Mouse (Mus musculus): ENCODE results near the gene Igfbp4. TPM values are rescaled to one million over a fixed set of nuclear protein-coding genes. Genes with fewer than 3 reads are reported as not detected.

Igfbp4 gene
- total RNA-seq (2023; ENCODE audit: inconsistent age): 0.35 to 0.74 TPM (median 0.56 TPM) in 4 replicates

DNA sequence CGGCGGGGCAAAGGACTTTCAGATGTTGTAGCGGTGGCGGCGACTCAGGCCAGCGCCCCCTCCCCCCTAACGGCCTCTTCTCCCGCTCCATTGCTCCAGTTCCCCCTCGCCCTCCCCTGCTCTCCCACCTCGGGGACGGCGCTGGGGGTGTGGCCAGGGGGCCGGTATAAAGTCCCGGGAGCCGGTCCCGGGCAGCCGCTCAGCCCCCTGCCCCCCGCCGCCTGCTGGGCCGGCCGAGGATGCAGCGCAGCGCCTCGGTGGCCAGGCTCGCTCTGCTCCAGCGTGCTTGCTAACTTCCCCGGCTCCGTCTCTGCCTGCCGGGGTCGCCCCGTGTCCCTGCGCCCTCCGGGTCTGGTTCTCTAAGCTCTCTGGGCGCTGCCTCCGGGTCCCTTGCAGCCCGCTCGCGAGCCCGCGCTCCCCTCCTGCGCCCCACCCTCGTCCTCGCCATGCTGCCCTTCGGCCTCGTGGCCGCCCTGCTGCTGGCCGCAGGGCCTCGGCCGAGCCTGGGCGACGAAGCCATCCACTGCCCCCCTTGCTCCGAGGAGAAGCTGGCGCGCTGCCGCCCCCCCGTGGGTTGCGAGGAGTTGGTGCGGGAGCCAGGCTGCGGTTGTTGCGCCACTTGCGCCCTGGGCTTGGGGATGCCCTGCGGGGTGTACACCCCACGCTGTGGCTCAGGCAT lies at the start of gene Igfbp4:
Gene Igfbp4 (plus strand): TSS at position 194 of the 679 bp plus-strand sequence.

DNA sequence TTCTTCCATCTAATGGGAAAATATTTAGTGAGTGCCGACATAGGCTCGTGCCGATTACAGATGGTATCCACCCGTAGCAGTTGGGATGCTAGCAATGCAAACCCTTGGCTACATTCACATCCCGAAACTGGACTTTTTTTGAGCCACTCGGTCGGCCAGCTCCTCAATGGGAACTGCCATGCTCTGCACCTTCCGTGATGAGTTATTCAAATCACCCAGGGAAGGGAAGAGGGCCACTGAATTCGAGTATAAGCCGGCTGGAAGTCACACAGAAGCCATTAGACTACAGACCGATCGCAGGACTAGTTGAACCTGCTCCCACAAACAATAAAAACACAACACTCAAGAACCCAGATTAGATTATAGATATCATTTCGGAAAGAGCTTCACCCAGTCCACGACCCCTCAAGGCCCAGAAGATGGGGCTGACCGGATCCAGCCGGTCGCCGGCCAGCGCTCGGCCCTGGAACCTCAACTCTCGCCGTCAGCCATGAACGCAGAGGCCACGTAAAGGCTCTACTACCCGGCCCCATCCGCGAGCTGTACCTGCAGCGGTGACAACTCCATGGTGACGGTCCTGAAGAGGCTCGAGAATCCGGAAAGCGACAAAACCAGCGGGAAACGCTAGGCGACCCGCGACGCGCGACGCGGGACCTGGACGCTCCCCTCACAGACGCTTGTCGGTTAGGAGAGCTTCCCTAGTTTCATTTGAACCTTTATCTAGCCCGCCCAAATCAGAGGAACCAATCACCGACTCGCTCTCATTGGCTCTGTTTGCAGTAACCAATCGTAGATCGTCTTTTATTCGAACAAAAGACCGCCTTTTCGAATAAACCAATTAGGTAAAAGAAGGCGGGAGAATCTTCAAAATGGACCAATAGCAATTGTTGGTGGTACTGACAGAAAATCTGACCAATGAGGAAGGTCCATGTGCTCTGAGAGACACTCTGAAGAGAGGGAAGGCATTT lies 17.3 kb upstream of the Igfbp4 start, which contains the start of gene Top2a:
Gene Top2a (minus strand): TSS at position 690 of the 968 bp plus-strand sequence.

DNA sequence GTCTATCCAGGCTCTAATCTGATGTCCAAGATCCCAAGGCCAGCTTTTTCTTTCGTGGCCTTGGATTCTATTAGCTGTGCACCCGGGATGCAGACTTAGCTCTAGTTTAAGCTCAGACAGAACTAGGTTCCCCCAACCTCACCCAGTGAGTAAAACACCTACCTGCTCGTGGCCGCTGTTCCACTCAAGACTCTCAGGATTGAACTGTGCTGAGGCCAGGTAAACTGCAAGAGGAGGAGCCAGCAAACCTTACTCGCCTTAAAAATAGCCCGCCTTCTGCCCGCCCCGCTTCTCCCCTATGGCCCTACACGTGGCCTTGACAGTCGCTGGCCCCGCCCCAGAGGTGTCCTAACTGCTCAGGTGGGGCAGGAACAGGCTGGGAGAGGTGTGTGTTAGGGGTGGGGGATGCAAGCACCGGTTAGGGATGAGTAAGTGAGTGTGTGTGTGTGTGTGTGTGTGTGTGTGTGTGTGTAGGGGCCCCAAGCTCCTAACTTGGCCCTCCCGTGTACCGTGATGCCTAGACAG lies 48.1 kb downstream of the Igfbp4 start, which contains the start of gene Tns4:
Gene Tns4 (minus strand): TSS at position 230 of the 525 bp plus-strand sequence.

Other genes starting within 250 kb of the Igfbp4 start
- 125 to 131 TPM (median 128 TPM) in 4 replicates for gene Msl1, start 245.7 kb upstream of the Igfbp4 start, total RNA-seq (2023; ENCODE audit: inconsistent age)
- 88.0 to 101 TPM (median 93.5 TPM) in 4 replicates for gene Casc3, start 236.3 kb upstream of the Igfbp4 start, total RNA-seq (2023; ENCODE audit: inconsistent age)
- gene Rapgefl1, start 204.5 kb upstream of the Igfbp4 start, total RNA-seq (2023; ENCODE audit: inconsistent age): 1.3 to 5.0 TPM (median 3.4 TPM) in 4 replicates
- 38.7 to 46.7 TPM (median 44.6 TPM) in 4 replicates for gene Wipf2, start 177.6 kb upstream of the Igfbp4 start, total RNA-seq (2023; ENCODE audit: inconsistent age)
- gene Cdc6, start 133.4 kb upstream of the Igfbp4 start, total RNA-seq (2023; ENCODE audit: inconsistent age): 2.3 to 3.0 TPM (median 2.6 TPM) in 4 replicates
- 86.9 to 113 TPM (median 104 TPM) in 4 replicates for gene Rara, start 113.4 kb upstream of the Igfbp4 start, total RNA-seq (2023; ENCODE audit: inconsistent age)
- not detected in 4 replicates for gene Gjd3, start 58.2 kb upstream of the Igfbp4 start, total RNA-seq (2023; ENCODE audit: inconsistent age)
- gene Top2a, start 17.1 kb upstream of the Igfbp4 start, total RNA-seq (2023; ENCODE audit: inconsistent age): 20.2 to 25.9 TPM (median 23.1 TPM) in 4 replicates
- not detected in 4 replicates for gene Tns4, start 48.1 kb downstream of the Igfbp4 start, total RNA-seq (2023; ENCODE audit: inconsistent age)
- 840 to 873 TPM (median 857 TPM) in 4 replicates for gene Ccr7, start 113.8 kb downstream of the Igfbp4 start, total RNA-seq (2023; ENCODE audit: inconsistent age)
- gene Smarce1, start 189.8 kb downstream of the Igfbp4 start, total RNA-seq (2023; ENCODE audit: inconsistent age): 160 to 182 TPM (median 172 TPM) in 4 replicates
- 1.1 to 2.6 TPM (median 1.8 TPM) in 4 replicates for gene Krt222, start 202.8 kb downstream of the Igfbp4 start, total RNA-seq (2023; ENCODE audit: inconsistent age)
- not detected in 4 replicates for gene Krt24, start 244.0 kb downstream of the Igfbp4 start, total RNA-seq (2023; ENCODE audit: inconsistent age)

Data from B cell, adult (primary cell).